Mouse (Mus musculus) gastrocnemius, adult 18-20 months (tissue): ENCODE data around the gene Apol9a. TPM values are rescaled to one million over a fixed set of nuclear protein-coding genes. Genes with fewer than 3 reads are reported as not detected.
A peak's percentile ranks its signal among the peaks of the same experiment; 100 is the strongest.

Source experiments
- DNase-seq: peaks from one replicate; pipeline ENCODE4 v3.0.0; 2021; ENCODE audit warnings: low spot score
- total RNA-seq, 2 experiments: library from RNA; stranded (reverse); gene quantifications; 2 replicates each; pipeline ENCODE4 v1.2.3; 2021

Apol9a gene
- total RNA-seq, 2 experiments from 2014 or later, result not detected

DNA sequence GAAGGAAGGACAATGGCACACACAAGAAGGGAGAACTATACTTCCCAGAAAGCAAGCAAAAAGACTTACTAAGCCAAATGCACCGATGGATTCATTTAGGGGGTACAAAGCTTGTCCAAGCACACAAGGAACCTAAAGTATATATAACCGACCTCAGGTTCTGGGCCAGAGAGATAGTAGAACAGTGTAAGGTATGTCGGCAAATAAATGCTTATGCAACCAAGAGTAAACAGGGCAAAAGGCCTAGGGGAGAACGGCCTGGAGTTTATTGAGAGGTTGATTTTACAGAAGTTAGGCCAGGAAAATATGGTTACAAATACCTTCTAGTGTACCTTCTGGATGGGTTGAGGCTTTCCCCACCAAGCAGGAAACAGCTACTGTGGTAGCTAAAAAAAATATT, 33.5 kb downstream of the Apol9a start:
- DNase-seq, result no peak

- peak; percentile 31 for DNase-seq
These were observed 34.0 kb downstream of the Apol9a start for GRCm38 (mm10) chr15:77376920-77377319.

DNA sequence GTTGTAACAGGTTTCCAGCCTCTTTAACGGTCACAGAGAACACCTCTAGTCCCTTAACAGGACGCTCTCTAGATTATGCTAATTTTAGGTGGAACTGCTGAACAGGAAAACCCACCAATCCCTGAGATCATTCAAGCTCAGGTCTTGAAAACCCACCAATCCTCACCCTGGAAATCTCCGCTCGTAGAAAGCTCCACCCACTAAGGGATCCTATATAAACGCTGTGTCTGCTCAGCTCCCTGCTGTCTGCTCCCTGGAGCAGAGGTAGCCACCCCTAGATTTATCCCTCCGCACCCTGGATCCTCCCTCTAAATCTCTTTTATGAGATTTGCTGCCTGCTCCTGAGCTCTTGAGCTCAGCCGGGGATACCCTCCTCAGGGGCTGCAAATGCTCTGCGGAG, 40.3 kb downstream of the Apol9a start:
- DNase-seq, result no peak

- no peak for DNase-seq
These were observed 41.0 kb downstream of the Apol9a start for GRCm38 (mm10) chr15:77369981-77370380.

GRCm38 (mm10) chr15:77368818-77369320, 42.1 kb downstream of the Apol9a start:
- DNase-seq, result no peak

GRCm38 (mm10) chr15:77368148-77368547, 42.8 kb downstream of the Apol9a start:
- peak; percentile 98 for DNase-seq

DNA sequence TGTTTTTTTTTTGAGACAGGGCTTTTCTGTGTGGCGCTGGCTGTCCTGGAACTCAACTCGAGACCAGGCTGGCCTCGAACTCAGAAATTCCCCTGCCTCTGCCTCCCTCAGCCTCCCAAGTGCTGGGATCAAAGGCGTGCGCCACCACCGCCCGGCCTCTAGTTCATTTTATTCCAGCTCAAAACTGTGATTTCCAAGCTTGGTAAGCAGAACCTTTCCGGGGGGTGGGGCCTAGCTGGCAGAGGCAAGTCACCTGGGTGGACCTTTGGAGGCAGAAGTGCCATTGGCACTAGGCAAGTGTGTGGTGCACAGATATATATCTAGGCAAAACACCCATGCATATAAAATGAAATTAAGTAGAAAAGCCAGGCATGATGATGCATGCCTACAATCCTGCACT, 43.4 kb downstream of the Apol9a start:
- DNase-seq, result no peak

GRCm38 (mm10) chr15:77366706-77367484, 44.0 kb downstream of the Apol9a start:
- peak; percentile 91 for DNase-seq

DNA sequence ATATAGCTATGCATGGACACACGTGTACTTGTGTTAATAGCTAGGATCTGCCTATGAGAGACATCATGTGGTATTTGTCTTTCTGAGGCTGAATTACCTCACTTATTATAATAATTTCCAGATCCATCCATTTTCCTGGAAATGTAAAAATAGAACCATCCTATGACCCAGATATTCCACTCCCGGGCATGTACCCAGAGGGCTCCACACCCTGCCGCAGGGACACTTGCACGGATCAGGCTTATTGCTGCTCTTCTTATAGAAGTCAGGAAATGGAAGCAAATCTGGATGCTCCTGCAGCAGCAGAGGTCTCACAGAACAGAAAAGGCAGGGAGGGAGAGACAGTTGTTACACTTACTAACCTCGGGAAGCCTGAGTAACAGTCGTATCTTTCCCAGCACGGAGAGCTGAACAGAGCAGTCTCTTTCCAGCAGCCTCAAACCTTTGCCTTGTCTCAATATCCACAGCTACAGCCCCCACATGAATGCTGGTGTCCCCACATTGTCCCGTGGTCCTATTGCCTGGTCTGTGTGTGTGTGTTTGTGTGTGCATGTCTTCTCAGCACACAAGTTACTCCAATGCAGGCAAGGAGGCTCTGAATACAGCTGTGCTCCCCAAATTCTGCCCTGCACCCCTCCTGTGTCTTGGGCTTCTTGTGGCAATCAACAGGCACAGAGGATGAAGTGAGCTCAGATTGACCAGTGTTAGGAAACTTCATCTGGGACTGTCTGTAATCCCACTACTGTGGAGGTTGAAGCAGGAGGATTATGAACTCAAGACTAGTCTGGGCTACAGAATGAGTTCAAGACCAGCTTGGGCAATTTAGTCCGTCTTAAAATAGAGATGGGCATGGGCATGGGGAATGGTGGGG, 45.0 kb downstream of the Apol9a start:
- DNase-seq, result peak; percentile 57

DNA sequence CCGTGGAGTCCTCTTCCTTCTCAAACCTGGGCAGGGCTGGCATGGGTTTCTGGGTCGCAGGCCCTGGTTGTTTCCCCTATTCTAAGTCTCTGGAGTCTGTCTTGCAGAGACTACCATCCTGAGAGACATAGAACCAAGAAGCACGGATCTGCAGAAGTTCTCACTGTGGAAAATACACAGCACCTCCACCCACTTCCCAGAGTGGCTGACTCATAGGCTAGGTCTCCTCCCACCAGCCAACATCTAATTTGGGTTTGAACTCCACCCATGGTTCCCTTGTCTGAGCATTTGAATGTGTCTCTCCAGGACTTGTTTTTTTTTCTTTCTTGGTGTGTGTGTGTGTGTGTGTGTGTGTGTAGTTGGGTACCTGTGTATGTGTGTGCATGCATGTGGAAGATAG, 46.9 kb downstream of the Apol9a start:
- peak; percentile 56 for DNase-seq

GRCm38 (mm10) chr15:77363578-77363977, 47.4 kb downstream of the Apol9a start:
- no peak for DNase-seq

GRCm38 (mm10) chr15:77362952-77363351, 48.0 kb downstream of the Apol9a start:
- no peak for DNase-seq

DNA sequence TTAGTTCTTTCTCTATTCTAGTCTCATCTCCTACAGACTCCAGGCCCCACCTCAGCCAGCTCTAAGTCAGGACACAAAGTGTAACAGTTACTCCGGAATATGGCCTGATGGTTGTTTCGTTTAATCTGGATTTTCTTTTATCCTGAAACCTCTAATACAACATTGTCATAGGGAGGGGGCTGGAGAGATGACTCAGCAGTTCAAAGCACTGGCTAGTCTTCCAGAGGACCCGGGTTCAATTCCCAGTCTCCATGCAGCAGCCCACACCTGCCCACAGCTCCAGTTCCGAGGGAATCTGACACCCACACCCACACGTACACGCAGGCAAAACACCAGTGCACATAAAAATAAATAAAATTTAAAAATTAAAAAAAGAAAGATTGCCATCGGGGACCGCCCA, 51.0 kb downstream of the Apol9a start:
- no peak for DNase-seq

GRCm38 (mm10) chr15:77359486-77359885, 51.4 kb downstream of the Apol9a start:
- DNase-seq, result peak; percentile 62

GRCm38 (mm10) chr15:77359084-77359483, 51.9 kb downstream of the Apol9a start:
- DNase-seq, result no peak

DNA sequence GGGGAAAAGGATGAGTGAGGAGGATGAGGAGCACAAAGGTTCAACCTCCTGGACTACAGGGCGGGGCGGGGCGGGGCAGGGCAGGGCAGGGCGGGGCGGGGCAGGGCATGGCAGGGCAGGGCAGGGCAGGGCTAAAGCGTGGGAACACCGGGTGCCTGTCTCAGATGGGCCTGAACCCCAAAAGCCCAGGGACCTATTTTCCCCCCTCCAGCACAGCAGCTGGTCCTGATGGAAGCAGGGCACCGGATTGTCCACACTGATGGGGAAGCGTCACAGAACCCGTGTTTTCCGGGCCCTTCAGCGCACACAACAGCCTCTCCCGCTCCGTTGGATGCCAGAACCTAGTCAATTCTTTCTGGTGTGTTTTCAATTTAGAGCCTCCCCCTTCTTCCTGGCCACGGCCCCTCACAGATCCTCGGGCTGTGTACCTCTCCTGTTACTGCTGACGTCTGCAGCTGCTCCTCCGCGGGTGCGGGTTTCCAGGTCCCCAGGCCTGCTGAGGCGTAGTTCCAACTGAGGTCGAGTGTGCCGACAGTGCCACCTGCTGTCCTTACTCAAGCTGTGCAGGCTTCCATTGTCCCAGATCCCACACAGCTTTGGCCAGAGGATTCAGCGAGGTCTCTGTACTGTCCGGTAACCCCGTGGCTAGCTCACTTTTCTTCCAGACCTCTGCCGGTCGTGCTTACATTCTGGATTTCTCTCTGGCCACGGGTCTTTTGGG, 52.5 kb downstream of the Apol9a start:
- peak; percentile 92 for DNase-seq

- DNase-seq, result no peak
These were observed 54.6 kb downstream of the Apol9a start for GRCm38 (mm10) chr15:77356248-77356810.

DNA sequence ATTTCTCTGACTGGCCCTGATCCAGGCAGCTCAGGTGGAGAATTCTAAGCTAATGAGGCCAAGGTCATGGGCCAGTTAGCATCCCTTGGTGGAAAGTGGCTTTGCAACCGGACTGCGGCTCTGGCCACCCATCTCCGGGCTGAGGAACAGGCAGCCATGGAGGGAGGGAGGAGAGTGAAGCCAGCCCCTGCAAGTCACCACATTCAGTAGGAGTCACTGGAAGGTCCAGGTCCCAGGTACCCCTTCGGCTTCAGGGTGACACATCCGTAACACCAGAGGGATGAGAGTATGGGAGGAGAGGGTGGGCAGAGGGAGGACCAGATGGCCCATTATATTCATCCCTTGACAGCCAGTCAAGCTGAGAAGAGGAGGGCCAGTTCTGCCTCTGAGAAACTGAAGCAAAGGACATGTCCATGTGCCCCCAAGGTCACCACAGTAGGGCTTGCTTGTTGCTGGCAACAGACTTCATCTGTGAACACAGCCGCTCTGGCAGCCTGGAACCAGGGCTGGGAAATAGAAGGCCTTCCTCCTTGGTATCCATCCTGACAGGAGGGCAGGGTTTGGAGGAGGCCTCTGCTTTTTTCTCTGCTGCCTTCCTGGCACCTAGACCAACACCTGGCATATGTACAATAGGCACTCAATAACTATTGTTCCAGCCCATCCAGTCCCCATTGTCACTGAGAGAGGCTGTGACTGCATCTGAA, 55.9 kb downstream of the Apol9a start:
- DNase-seq, result no peak

- DNase-seq, result no peak
These were observed 56.5 kb downstream of the Apol9a start for GRCm38 (mm10) chr15:77354496-77354847.
